Mouse (Mus musculus) neural tube, embryonic 13.5 days (tissue): ENCODE results near the gene Klf13. TPM values are rescaled to one million over a fixed set of nuclear protein-coding genes. Genes with fewer than 3 reads are reported as not detected.

ENCODE experiments used
- ATAC-seq: fragments of 200-750 bp; cut with Nextera tagmentation; 2 replicates; pipeline ENCODE4 v1.8.0; 2017; ENCODE audit warnings: low read depth, mild to moderate bottlenecking, moderate TSS enrichment, moderate library complexity
- H3K27ac ChIP-seq: fragments of 300-500 bp; sonication (generic); replicated peaks from 2 replicates; pipeline ENCODE4 v1.5.1; 2015; ENCODE audit warnings: moderate library complexity, mild to moderate bottlenecking, inconsistent platforms
- H3K27me3 ChIP-seq: fragments of 300-500 bp; sonication (generic); 2 replicates; pipeline ENCODE4 v1.6.1; 2015; ENCODE audit warnings: mild to moderate bottlenecking, inconsistent platforms
- H3K36me3 ChIP-seq: fragments of 300-500 bp; sonication (generic); 2 replicates; pipeline ENCODE4 v1.6.1; 2015; ENCODE audit warnings: mild to moderate bottlenecking, inconsistent platforms
- H3K4me1 ChIP-seq: fragments of 300-500 bp; sonication (generic); replicated peaks from 2 replicates; pipeline ENCODE4 v1.6.1; 2015; ENCODE audit warnings: inconsistent platforms
- H3K4me2 ChIP-seq: fragments of 300-500 bp; sonication (generic); 2 replicates; pipeline ENCODE4 v1.6.1; 2015; ENCODE audit warnings: inconsistent platforms, mild to moderate bottlenecking, moderate library complexity
- H3K4me3 ChIP-seq: fragments of 300-500 bp; sonication (generic); 2 replicates; pipeline ENCODE4 v1.5.1; 2015; ENCODE audit warnings: mild to moderate bottlenecking, inconsistent platforms
- H3K9ac ChIP-seq: fragments of 300-500 bp; sonication (generic); 2 replicates; pipeline ENCODE4 v1.6.1; 2015; ENCODE audit warnings: moderate library complexity, mild to moderate bottlenecking, inconsistent platforms
- H3K9me3 ChIP-seq: fragments of 300-500 bp; sonication (generic); 2 replicates; pipeline ENCODE4 v1.6.1; 2016; ENCODE audit warnings: inconsistent platforms
- WGBS: fragments of 180-500 bp; shearing (Covaris S2); methylation state at CpG from one replicate; pipeline ENCODE4 v1.1.7; 2015; 5-methylcytosine and 5-hydroxymethylcytosine counted together
- polyA plus RNA-seq: library from polyadenylated mRNA; unstranded; fragments of >200 nt; fragmentation: Nextera tagmentation; extraction: Ambion mirVana; gene quantifications from 2 replicates; pipeline ENCODE4 v1.2.1, GENCODE M21; 2015

Klf13 gene
- polyA plus RNA-seq, 1 experiment from 2014 or later: 32.5 TPM

GRCm38 (mm10) chr7:63964121-63964520, 25.4 kb upstream of the Klf13 start:
- no peak overlapping the region for H3K4me3 ChIP-seq
- H3K27ac ChIP-seq: no peak overlapping the region
- no peaks in the 10 kb centered on the region for H3K27me3 ChIP-seq
- 81% methylated on average over 6 of the region's 6 CpGs for WGBS
- no peaks in the 10 kb centered on the region for H3K36me3 ChIP-seq
- peaks cover 10% of the 10 kb centered on the region for H3K4me1 ChIP-seq
- no peak overlapping the region for H3K4me2 ChIP-seq
- no peak overlapping the region for H3K9ac ChIP-seq
- ATAC-seq: no peak
- H3K9me3 ChIP-seq: no peaks in the 10 kb centered on the region

- no peaks in the 10 kb centered on the region for H3K9me3 ChIP-seq
- peaks cover 14% of the 10 kb centered on the region for H3K4me1 ChIP-seq
- H3K4me3 ChIP-seq: no peak overlapping the region
- no peak overlapping the region for H3K9ac ChIP-seq
- no peak overlapping the region for H3K27ac ChIP-seq
- no peaks in the 10 kb centered on the region for H3K27me3 ChIP-seq
- WGBS: 65% methylated on average over 5 of the region's 5 CpGs
- H3K4me2 ChIP-seq: no peak overlapping the region
- no peak for ATAC-seq
- no peaks in the 10 kb centered on the region for H3K36me3 ChIP-seq
Observed at GRCm38 (mm10) chr7:63963632-63964031, 24.9 kb upstream of the Klf13 start.

GRCm38 (mm10) chr7:63957872-63958640, 19.3 kb upstream of the Klf13 start:
- no peaks in the 10 kb centered on the region for H3K36me3 ChIP-seq
- no peaks in the 10 kb centered on the region for H3K27me3 ChIP-seq
- H3K4me2 ChIP-seq: no peak overlapping the region
- 54% methylated on average over 12 of the region's 12 CpGs for WGBS
- H3K27ac ChIP-seq: peak overlapping the region; percentile 88
- H3K4me1 ChIP-seq: peaks cover 36% of the 10 kb centered on the region
- H3K4me3 ChIP-seq: no peak overlapping the region
- no peak overlapping the region for H3K9ac ChIP-seq
- peak; percentile 59 for ATAC-seq
- no peaks in the 10 kb centered on the region for H3K9me3 ChIP-seq

GRCm38 (mm10) chr7:63956981-63957713, 18.4 kb upstream of the Klf13 start:
- Histone ChIP-seq H3K9me3 (no peaks in the 10 kb centered on the region), H3K9ac (0 out of 2 replicates have a peak overlapping the region, but pooled peaks have one; percentile 22), H3K4me1 (peaks cover 38% of the 10 kb centered on the region), H3K27ac (peak overlapping the region; percentile 88), H3K4me2 (no peak overlapping the region), H3K27me3 (no peaks in the 10 kb centered on the region), H3K36me3 (no peaks in the 10 kb centered on the region), H3K4me3 (no peak overlapping the region)
- peak; percentile 88 for ATAC-seq
- 4% methylated on average over 16 of the region's 16 CpGs for WGBS

- H3K4me1 ChIP-seq: peaks cover 47% of the 10 kb centered on the region
- peak overlapping the region; percentile 88 for H3K27ac ChIP-seq
- H3K9me3 ChIP-seq: no peaks in the 10 kb centered on the region
- no peaks in the 10 kb centered on the region for H3K36me3 ChIP-seq
- no peaks in the 10 kb centered on the region for H3K27me3 ChIP-seq
- 61% methylated on average over 14 of the region's 14 CpGs for WGBS
- no peak overlapping the region for H3K4me2 ChIP-seq
- ATAC-seq: no peak
- 0 out of 2 replicates have a peak overlapping the region, but pooled peaks have one; percentile 22 for H3K9ac ChIP-seq
- no peak overlapping the region for H3K4me3 ChIP-seq
Observed at GRCm38 (mm10) chr7:63956138-63956823, 17.6 kb upstream of the Klf13 start.

- H3K36me3 ChIP-seq: no peaks in the 10 kb centered on the region
- no peak overlapping the region for H3K4me2 ChIP-seq
- no peak for ATAC-seq
- H3K4me3 ChIP-seq: no peak overlapping the region
- H3K27me3 ChIP-seq: no peaks in the 10 kb centered on the region
- no peak overlapping the region for H3K9ac ChIP-seq
- 95% methylated on average over 2 of the region's 2 CpGs for WGBS
- H3K27ac ChIP-seq: 0 out of 2 replicates have a peak overlapping the region, but pooled peaks have one; percentile 88
- peaks cover 53% of the 10 kb centered on the region for H3K4me1 ChIP-seq
- H3K9me3 ChIP-seq: no peaks in the 10 kb centered on the region
Observed at GRCm38 (mm10) chr7:63955440-63955839, 16.7 kb upstream of the Klf13 start.

- Histone ChIP-seq H3K36me3 (no peaks in the 10 kb centered on the region), H3K4me1 (peaks cover 36% of the 10 kb centered on the region), H3K27ac (no peak overlapping the region), H3K9me3 (no peaks in the 10 kb centered on the region), H3K27me3 (no peaks in the 10 kb centered on the region), H3K4me2 (no peak overlapping the region), H3K9ac (no peak overlapping the region), H3K4me3 (no peak overlapping the region)
- no peak for ATAC-seq
- 54% methylated on average over 7 of the region's 7 CpGs for WGBS
Observed at GRCm38 (mm10) chr7:63952077-63952898, 13.6 kb upstream of the Klf13 start.

- H3K4me1 ChIP-seq: peaks cover 24% of the 10 kb centered on the region
- H3K27ac ChIP-seq: no peak overlapping the region
- WGBS: 69% methylated on average over 10 of the region's 10 CpGs
- H3K36me3 ChIP-seq: no peaks in the 10 kb centered on the region
- H3K9me3 ChIP-seq: no peaks in the 10 kb centered on the region
- no peak overlapping the region for H3K4me3 ChIP-seq
- 0 out of 2 replicates have a peak, but pooled peaks have one; percentile 45 for ATAC-seq
- no peak overlapping the region for H3K9ac ChIP-seq
- no peaks in the 10 kb centered on the region for H3K27me3 ChIP-seq
- no peak overlapping the region for H3K4me2 ChIP-seq
Observed at GRCm38 (mm10) chr7:63950931-63951607, 12.4 kb upstream of the Klf13 start.

- no peaks in the 10 kb centered on the region for H3K9me3 ChIP-seq
- H3K27ac ChIP-seq: no peak overlapping the region
- H3K36me3 ChIP-seq: no peaks in the 10 kb centered on the region
- no peak overlapping the region for H3K9ac ChIP-seq
- no peak for ATAC-seq
- H3K4me1 ChIP-seq: peaks cover 18% of the 10 kb centered on the region; the same call in 1 of the 2 replicates
- WGBS: 63% methylated on average over 3 of the region's 3 CpGs
- no peak overlapping the region for H3K4me3 ChIP-seq
- H3K27me3 ChIP-seq: no peaks in the 10 kb centered on the region
- no peak overlapping the region for H3K4me2 ChIP-seq
Observed at GRCm38 (mm10) chr7:63949176-63949575, 10.5 kb upstream of the Klf13 start.

GRCm38 (mm10) chr7:63947514-63948487, 9.1 kb upstream of the Klf13 start:
- no peak for ATAC-seq
- H3K4me1 ChIP-seq: peaks cover 21% of the 10 kb centered on the region; the same call in 1 of the 2 replicates

More at GRCm38 (mm10) chr7:63947514-63948487, 9.1 kb upstream of the Klf13 start:
- Histone ChIP-seq H3K4me2 (no peak overlapping the region), H3K36me3 (no peaks in the 10 kb centered on the region), H3K27ac (no peak overlapping the region), H3K9me3 (no peaks in the 10 kb centered on the region), H3K4me3 (no peak overlapping the region), H3K9ac (no peak overlapping the region), H3K27me3 (no peaks in the 10 kb centered on the region)
- WGBS: 53% methylated on average over 11 of the region's 11 CpGs
